Mouse (Mus musculus): ENCODE data around the gene Slc7a10. TPM values are rescaled to one million over a fixed set of nuclear protein-coding genes. Genes with fewer than 3 reads are reported as not detected.

The Slc7a10 gene
- polyA plus RNA-seq, 1 experiment: 11.1 TPM

- no peak overlapping the region for H3K4me3 ChIP-seq (ENCODE audit: control insufficient read depth, insufficient read depth, low read length)
- H3K36me3 ChIP-seq (ENCODE audit: control insufficient read depth, insufficient read depth, low read length): no peaks in the 10 kb centered on the region
- no peak overlapping the region for H3K27ac ChIP-seq (ENCODE audit: control insufficient read depth, insufficient read depth, low read length)
- 0 out of 2 replicates have a peak, but pooled peaks have one; percentile 26 for TF ChIP-seq CTCF (IDR thresholded peaks at IDR 0.05; ENCODE audit: borderline replicate concordance, control insufficient read depth, extremely low read depth, insufficient read depth, low read length, poor library complexity)
- no peak for TF ChIP-seq POLR2A (IDR thresholded peaks at IDR 0.05; ENCODE audit: control insufficient read depth, extremely low read depth, insufficient read depth, low read length, poor library complexity)
- no peaks in the 10 kb centered on the region for H3K4me1 ChIP-seq (replicated peaks; ENCODE audit: control insufficient read depth, insufficient read depth, low read length)
- no peak for DNase-seq
- WGBS: 9% methylated on average over 54 of the region's 54 CpGs
- peaks cover 6% of the 10 kb centered on the region; the same call in 1 of the 2 replicates for H3K27me3 ChIP-seq (ENCODE audit: control insufficient read depth, insufficient read depth, low read length)
Measured at GRCm38 (mm10) chr7:35184833-35185724, 1.1 kb upstream of the Slc7a10 start.

GRCm38 (mm10) chr7:35189699-35190098 lies 3.5 kb downstream of the Slc7a10 start:
- no peak overlapping the region for H3K4me3 ChIP-seq (ENCODE audit: control insufficient read depth, insufficient read depth, low read length)
- H3K4me1 ChIP-seq (replicated peaks; ENCODE audit: control insufficient read depth, insufficient read depth, low read length): no peaks in the 10 kb centered on the region
- H3K27me3 ChIP-seq (ENCODE audit: control insufficient read depth, insufficient read depth, low read length): peaks cover 6% of the 10 kb centered on the region; the same call in 1 of the 2 replicates
- WGBS: 58% methylated on average over 5 of the region's 5 CpGs
- no peak overlapping the region for H3K27ac ChIP-seq (ENCODE audit: control insufficient read depth, insufficient read depth, low read length)
- no peak for DNase-seq
- H3K36me3 ChIP-seq (ENCODE audit: control insufficient read depth, insufficient read depth, low read length): no peaks in the 10 kb centered on the region
- TF ChIP-seq CTCF (IDR thresholded peaks at IDR 0.05; ENCODE audit: borderline replicate concordance, control insufficient read depth, extremely low read depth, insufficient read depth, low read length, poor library complexity): no peak
- TF ChIP-seq POLR2A (IDR thresholded peaks at IDR 0.05; ENCODE audit: control insufficient read depth, extremely low read depth, insufficient read depth, low read length, poor library complexity): no peak

DNA sequence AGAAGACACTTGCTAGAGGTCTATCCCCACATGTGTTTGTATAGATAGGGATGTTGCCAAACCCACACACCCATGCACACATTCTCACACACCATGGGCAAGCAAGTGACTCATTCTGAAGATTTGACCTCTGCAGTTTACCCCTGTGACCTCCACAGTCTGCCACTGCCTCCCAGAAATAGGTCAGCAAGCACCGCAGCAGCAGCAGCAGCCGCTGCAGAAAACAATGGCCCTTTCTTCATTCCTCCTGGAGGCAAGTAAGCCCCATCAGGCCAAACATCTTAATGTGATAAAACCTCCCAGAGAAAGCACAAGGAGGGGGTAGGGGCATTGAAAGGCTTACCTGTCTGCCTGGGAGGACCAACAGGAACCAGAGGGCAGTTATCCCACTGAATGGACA lies 5.1 kb downstream of the Slc7a10 start:
- H3K4me3 ChIP-seq (ENCODE audit: control insufficient read depth, insufficient read depth, low read length): no peak overlapping the region
- 30% methylated on average over 2 of the region's 2 CpGs for WGBS
- no peak for DNase-seq
- no peaks in the 10 kb centered on the region for H3K36me3 ChIP-seq (ENCODE audit: control insufficient read depth, insufficient read depth, low read length)
- no peaks in the 10 kb centered on the region for H3K4me1 ChIP-seq (replicated peaks; ENCODE audit: control insufficient read depth, insufficient read depth, low read length)
- no peaks in the 10 kb centered on the region; the same call in 1 of the 2 replicates for H3K27me3 ChIP-seq (ENCODE audit: control insufficient read depth, insufficient read depth, low read length)
- H3K27ac ChIP-seq (ENCODE audit: control insufficient read depth, insufficient read depth, low read length): no peak overlapping the region
- TF ChIP-seq POLR2A (IDR thresholded peaks at IDR 0.05; ENCODE audit: control insufficient read depth, extremely low read depth, insufficient read depth, low read length, poor library complexity) (no peak), CTCF (IDR thresholded peaks at IDR 0.05; ENCODE audit: borderline replicate concordance, control insufficient read depth, extremely low read depth, insufficient read depth, low read length, poor library complexity) (no peak)

DNA sequence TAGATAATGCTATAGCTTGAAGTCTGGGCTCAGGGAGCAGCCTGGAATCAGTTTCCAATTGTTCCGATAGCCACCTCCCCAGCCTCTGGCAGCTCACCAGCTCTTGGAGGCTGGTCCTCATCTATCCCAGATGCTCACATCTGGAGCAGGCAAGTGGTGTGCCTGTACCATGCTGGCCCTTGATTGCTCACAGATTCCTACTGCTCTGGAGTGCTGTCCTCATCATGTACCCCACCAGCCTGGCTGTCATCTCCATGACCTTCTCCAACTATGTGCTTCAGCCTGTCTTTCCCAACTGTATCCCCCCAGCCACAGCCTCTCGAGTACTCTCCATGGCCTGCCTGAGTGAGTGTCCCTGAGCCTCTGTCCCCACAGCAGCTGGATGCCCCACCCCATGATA lies 10.8 kb downstream of the Slc7a10 start:
- Histone ChIP-seq H3K4me1 (replicated peaks; ENCODE audit: control insufficient read depth, insufficient read depth, low read length) (no peaks in the 10 kb centered on the region), H3K4me3 (ENCODE audit: control insufficient read depth, insufficient read depth, low read length) (no peak overlapping the region), H3K27me3 (ENCODE audit: control insufficient read depth, insufficient read depth, low read length) (no peaks in the 10 kb centered on the region), H3K27ac (ENCODE audit: control insufficient read depth, insufficient read depth, low read length) (no peak overlapping the region), H3K36me3 (ENCODE audit: control insufficient read depth, insufficient read depth, low read length) (no peaks in the 10 kb centered on the region)
- no peak for TF ChIP-seq POLR2A (IDR thresholded peaks at IDR 0.05; ENCODE audit: control insufficient read depth, extremely low read depth, insufficient read depth, low read length, poor library complexity)
- no peak for TF ChIP-seq CTCF (IDR thresholded peaks at IDR 0.05; ENCODE audit: borderline replicate concordance, control insufficient read depth, extremely low read depth, insufficient read depth, low read length, poor library complexity)
- 89% methylated on average over 2 of the region's 2 CpGs for WGBS
- DNase-seq: no peak

GRCm38 (mm10) chr7:35198981-35199754 lies 13.0 kb downstream of the Slc7a10 start:
- no peaks in the 10 kb centered on the region for H3K36me3 ChIP-seq (ENCODE audit: control insufficient read depth, insufficient read depth, low read length)
- 97% methylated on average over 12 of the region's 12 CpGs for WGBS
- DNase-seq: no peak
- H3K4me3 ChIP-seq (ENCODE audit: control insufficient read depth, insufficient read depth, low read length): no peak overlapping the region
- H3K27ac ChIP-seq (ENCODE audit: control insufficient read depth, insufficient read depth, low read length): no peak overlapping the region
- no peaks in the 10 kb centered on the region for H3K27me3 ChIP-seq (ENCODE audit: control insufficient read depth, insufficient read depth, low read length)
- no peaks in the 10 kb centered on the region for H3K4me1 ChIP-seq (replicated peaks; ENCODE audit: control insufficient read depth, insufficient read depth, low read length)
- TF ChIP-seq POLR2A (IDR thresholded peaks at IDR 0.05; ENCODE audit: control insufficient read depth, extremely low read depth, insufficient read depth, low read length, poor library complexity): no peak
- no peak for TF ChIP-seq CTCF (IDR thresholded peaks at IDR 0.05; ENCODE audit: borderline replicate concordance, control insufficient read depth, extremely low read depth, insufficient read depth, low read length, poor library complexity)

DNA sequence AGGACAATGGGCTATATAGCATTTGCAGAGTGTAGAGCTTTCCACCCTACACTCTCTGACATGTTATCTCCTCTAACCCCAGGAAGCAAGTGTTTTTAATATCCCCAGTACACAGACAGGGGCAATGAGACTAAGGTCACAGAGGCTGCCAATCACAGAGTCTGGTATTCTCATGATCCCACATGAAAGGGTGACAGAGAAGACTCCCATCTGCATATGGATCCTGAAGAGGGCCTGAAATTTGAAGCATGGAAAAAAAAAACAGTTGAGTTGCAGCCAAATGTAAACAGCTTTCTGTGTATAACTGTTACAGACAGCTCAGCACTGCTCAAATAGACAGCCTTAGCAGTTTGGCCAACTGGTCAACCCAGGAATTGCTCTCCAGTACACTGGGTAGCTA lies 13.6 kb downstream of the Slc7a10 start:
- Histone ChIP-seq H3K36me3 (ENCODE audit: control insufficient read depth, insufficient read depth, low read length) (no peaks in the 10 kb centered on the region), H3K27me3 (ENCODE audit: control insufficient read depth, insufficient read depth, low read length) (no peaks in the 10 kb centered on the region), H3K27ac (ENCODE audit: control insufficient read depth, insufficient read depth, low read length) (no peak overlapping the region), H3K4me1 (replicated peaks; ENCODE audit: control insufficient read depth, insufficient read depth, low read length) (no peaks in the 10 kb centered on the region), H3K4me3 (ENCODE audit: control insufficient read depth, insufficient read depth, low read length) (no peak overlapping the region)
- no peak for DNase-seq
- TF ChIP-seq CTCF (IDR thresholded peaks at IDR 0.05; ENCODE audit: borderline replicate concordance, control insufficient read depth, extremely low read depth, insufficient read depth, low read length, poor library complexity) (no peak), POLR2A (IDR thresholded peaks at IDR 0.05; ENCODE audit: control insufficient read depth, extremely low read depth, insufficient read depth, low read length, poor library complexity) (no peak)
